ENCODE assay signal across 11 mouse cellular contexts in the genomic region with DNA sequence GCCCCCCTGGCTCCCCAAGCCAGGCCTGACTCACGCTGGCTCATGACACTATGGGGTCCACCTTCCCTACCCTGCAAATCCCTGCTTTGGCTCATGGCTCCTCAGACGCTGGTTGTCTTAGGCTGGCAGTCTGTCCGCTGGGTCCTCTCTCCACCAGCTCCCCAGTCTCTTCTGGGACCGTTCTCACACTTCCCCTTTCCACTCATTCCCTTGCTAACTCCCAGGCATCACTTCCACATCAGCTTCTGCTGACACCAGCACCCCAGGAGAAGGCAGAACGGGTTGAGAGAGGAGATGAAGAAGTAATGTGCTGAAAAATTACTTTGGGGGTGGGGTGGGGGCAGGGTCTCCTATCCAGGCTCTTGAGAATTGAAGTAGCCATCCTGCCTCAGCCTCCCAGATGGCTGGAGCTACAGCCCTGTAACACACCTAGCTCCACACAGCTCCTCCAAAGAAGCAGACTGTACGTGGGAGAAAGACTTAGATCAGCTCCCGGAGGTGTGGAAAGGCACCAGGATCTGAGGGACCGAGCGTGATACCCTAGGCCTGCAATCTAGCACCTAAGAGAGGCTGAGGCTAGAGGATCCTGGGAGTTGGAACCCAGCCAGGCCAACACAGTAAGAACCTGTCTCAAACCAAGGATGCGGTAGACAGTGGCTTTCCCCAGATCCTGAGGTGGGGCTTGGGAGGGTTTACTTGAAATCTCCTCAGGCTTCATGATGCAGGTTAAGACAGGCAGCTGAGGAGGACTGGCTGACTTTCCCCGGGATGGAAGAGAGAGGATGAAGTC. TPM values are rescaled to one million over a fixed set of nuclear protein-coding genes. Genes with fewer than 3 reads are reported as not detected.
DNase-seq lines count a peak whose midpoint lies in the region; ATAC-seq and TF ChIP-seq lines count a peak whose summit lies in the region.
"Had no signal": no experiment of that assay in that cellular context is flagged by ENCODE, and none has a peak within 500 bp of the region (broad histone marks: within the 10 kb centered on the region; RNA-seq: fewer than 3 reads in every experiment).

No protein-coding gene starts in this region.

- no peaks in the 10 kb centered on the region for H3K4me1 ChIP-seq in kidney, embryonic 16.5 days (ENCODE audit: insufficient read depth, low read length)
- H3K4me1 ChIP-seq in thymus, adult 2 months (replicated peaks; ENCODE audit: control insufficient read depth, insufficient read depth, low read length), result peaks cover 28% of the 10 kb centered on the region
- 0 out of 2 replicates have a peak, but pooled peaks cover 3% of the 10 kb centered on the region for H3K4me1 ChIP-seq in forebrain, embryonic 10.5 days
- H3K4me1 ChIP-seq: neural tube, embryonic 13.5 days; stomach, embryonic 15.5 days had no signal

- no peak overlapping the region for H3K4me3 ChIP-seq in kidney, embryonic 16.5 days (ENCODE audit: low read length)
- H3K4me3 ChIP-seq in thymus, adult 2 months (ENCODE audit: control insufficient read depth, insufficient read depth, low read length), result 0 out of 2 replicates have a peak overlapping the region, but pooled peaks have one; percentile 3
- H3K4me3 ChIP-seq in forebrain, embryonic 10.5 days, result no peak overlapping the region
- H3K4me3 ChIP-seq: neural tube, embryonic 13.5 days; stomach, embryonic 15.5 days had no signal

- H3K9me3 ChIP-seq in kidney, embryonic 16.5 days (ENCODE audit: low read length), result no peaks in the 10 kb centered on the region
- no peaks in the 10 kb centered on the region for H3K9me3 ChIP-seq in forebrain, embryonic 10.5 days
- H3K9me3 ChIP-seq: neural tube, embryonic 13.5 days; stomach, embryonic 15.5 days had no signal

- no peak overlapping the region for H3K9ac ChIP-seq in kidney, embryonic 16.5 days (replicated peaks; ENCODE audit: low read length)
- H3K9ac ChIP-seq: neural tube, embryonic 13.5 days; stomach, embryonic 15.5 days had no signal

- H3K27me3 ChIP-seq in kidney, embryonic 16.5 days (ENCODE audit: insufficient read depth, low read length), result no peaks in the 10 kb centered on the region
- H3K27me3 ChIP-seq in thymus, adult 2 months (ENCODE audit: control insufficient read depth, insufficient read depth, low read length), result no peaks in the 10 kb centered on the region
- no peaks in the 10 kb centered on the region for H3K27me3 ChIP-seq in forebrain, embryonic 10.5 days (ENCODE audit: poor library complexity, severe bottlenecking)
- H3K27me3 ChIP-seq: neural tube, embryonic 13.5 days; stomach, embryonic 15.5 days had no signal

- no peak for DNase-seq in kidney, adult 8-10 months
- no peak for DNase-seq in thymus, adult 2 months
- DNase-seq in thymus, postnatal 10 days (ENCODE audit: low spot score in 2 of 2), result no peak
- peak; percentile 80 for DNase-seq in induced T-regulatory cell, adult 2 months (ENCODE audit: low read depth)
- no peak for DNase-seq in forebrain, embryonic 10.5 days (ENCODE audit: extremely low spot score, low spot score)
- DNase-seq in adrenal gland, postnatal 14 days, result no peak
- DNase-seq: heart, postnatal 10 days had no signal

- H3K27ac ChIP-seq in kidney, embryonic 16.5 days (ENCODE audit: low read length), result peak overlapping the region; percentile 69; the same call in 1 of the 2 replicates
- peak overlapping the region; percentile 87 for H3K27ac ChIP-seq in thymus, adult 2 months (ENCODE audit: control insufficient read depth, insufficient read depth, low read length)
- H3K27ac ChIP-seq in forebrain, embryonic 10.5 days, result no peak overlapping the region
- H3K27ac ChIP-seq: neural tube, embryonic 13.5 days; stomach, embryonic 15.5 days had no signal

- H3K36me3 ChIP-seq in kidney, embryonic 16.5 days (ENCODE audit: insufficient read depth, low read length), result no peaks in the 10 kb centered on the region
- no peaks in the 10 kb centered on the region for H3K36me3 ChIP-seq in thymus, adult 2 months (ENCODE audit: control insufficient read depth, insufficient read depth, low read length)
- H3K36me3 ChIP-seq in forebrain, embryonic 10.5 days (replicated peaks), result no peaks in the 10 kb centered on the region
- H3K36me3 ChIP-seq: neural tube, embryonic 13.5 days; stomach, embryonic 15.5 days had no signal

- no peak overlapping the region for H3K4me2 ChIP-seq in kidney, embryonic 16.5 days (replicated peaks; ENCODE audit: low read depth, low read length)
- H3K4me2 ChIP-seq: neural tube, embryonic 13.5 days; stomach, embryonic 15.5 days had no signal

- ATAC-seq in kidney, embryonic 16.5 days (ENCODE audit: low FRiP score, low TSS enrichment), result no peak

- no peak for TF ChIP-seq POLR2A in thymus, adult 2 months (IDR thresholded peaks at IDR 0.05; ENCODE audit: control insufficient read depth, extremely low read depth, insufficient read depth, low read length, poor library complexity)

- WGBS in kidney, embryonic 16.5 days, result 68% methylated on average over 11 of the region's 11 CpGs
- 64% methylated on average over 11 of the region's 11 CpGs for WGBS in thymus, adult 2 months
- WGBS in forebrain, embryonic 10.5 days, result 76% methylated on average over 11 of the region's 11 CpGs

- no peak for TF ChIP-seq CTCF in thymus, adult 2 months (IDR thresholded peaks at IDR 0.05; ENCODE audit: borderline replicate concordance, control insufficient read depth, extremely low read depth, insufficient read depth, low read length, poor library complexity)

RNA-seq across cellular contexts. Expression of a gene that starts 3.2 kb away (rescaled TPM):
- polyA plus RNA-seq in kidney, embryonic 16.5 days (2015; fragmentation: Nextera tagmentation; extraction: Ambion mirVana), result 8.3 and 9.2 TPM in 2 replicates
- polyA plus RNA-seq in thymus, adult 2 months (2012; rRNA removed), result 5.4 and 8.9 TPM in 2 replicates
- 3.3 and 3.9 TPM in 2 replicates for polyA plus RNA-seq in forebrain, embryonic 10.5 days (2016; fragmentation: Nextera tagmentation; extraction: Ambion mirVana)
- 3.3 and 5.6 TPM in 2 replicates for total RNA-seq in adrenal gland, postnatal 14 days (2021)

RNA-seq across cellular contexts. Expression of a gene that starts 7.9 kb away (rescaled TPM):
- polyA plus RNA-seq in kidney, embryonic 16.5 days (2015; fragmentation: Nextera tagmentation; extraction: Ambion mirVana), result 166 and 215 TPM in 2 replicates
- 770 and 778 TPM in 2 replicates for polyA plus RNA-seq in thymus, adult 2 months (2012; rRNA removed)
- polyA plus RNA-seq in forebrain, embryonic 10.5 days (2016; fragmentation: Nextera tagmentation; extraction: Ambion mirVana), result 195 and 200 TPM in 2 replicates
- total RNA-seq in adrenal gland, postnatal 14 days (2021), result 246 and 247 TPM in 2 replicates

RNA-seq across cellular contexts. Expression of a gene that starts 15.6 kb away (rescaled TPM):
- polyA plus RNA-seq in kidney, embryonic 16.5 days (2015; fragmentation: Nextera tagmentation; extraction: Ambion mirVana), result 10.7 and 12.8 TPM in 2 replicates
- polyA plus RNA-seq in thymus, adult 2 months (2012; rRNA removed), result 30.7 and 49.6 TPM in 2 replicates
- polyA plus RNA-seq in forebrain, embryonic 10.5 days (2016; fragmentation: Nextera tagmentation; extraction: Ambion mirVana), result 3.3 and 4.7 TPM in 2 replicates
- total RNA-seq in adrenal gland, postnatal 14 days (2021), result 5.6 and 11.9 TPM in 2 replicates

RNA-seq across cellular contexts. Expression of a gene that starts 21.6 kb away (rescaled TPM):
- 0.66 and 1.2 TPM in 2 replicates for polyA plus RNA-seq in kidney, embryonic 16.5 days (2015; fragmentation: Nextera tagmentation; extraction: Ambion mirVana)
- polyA plus RNA-seq in thymus, adult 2 months (2012; rRNA removed), result 358 and 375 TPM in 2 replicates
- 0.16 and 0.32 TPM in 2 replicates for polyA plus RNA-seq in forebrain, embryonic 10.5 days (2016; fragmentation: Nextera tagmentation; extraction: Ambion mirVana)
- 4.3 and 35.6 TPM in 2 replicates for total RNA-seq in adrenal gland, postnatal 14 days (2021)

RNA-seq across cellular contexts. Expression of a gene that starts 29.2 kb away (rescaled TPM):
- 0.15 and 0.28 TPM in 2 replicates for polyA plus RNA-seq in kidney, embryonic 16.5 days (2015; fragmentation: Nextera tagmentation; extraction: Ambion mirVana)
- 11.3 and 11.4 TPM in 2 replicates for polyA plus RNA-seq in thymus, adult 2 months (2012; rRNA removed)
- polyA plus RNA-seq in forebrain, embryonic 10.5 days (2016; fragmentation: Nextera tagmentation; extraction: Ambion mirVana), result 0.10 TPM in 1 of 2 replicates, not detected in the other
- total RNA-seq in adrenal gland, postnatal 14 days (2021), result 0.33 and 1.4 TPM in 2 replicates
- polyA plus RNA-seq: forebrain, embryonic 11.5 days had no signal
